Comparison of ENCODE assay signal across 8 mouse cellular contexts in the genomic region with DNA sequence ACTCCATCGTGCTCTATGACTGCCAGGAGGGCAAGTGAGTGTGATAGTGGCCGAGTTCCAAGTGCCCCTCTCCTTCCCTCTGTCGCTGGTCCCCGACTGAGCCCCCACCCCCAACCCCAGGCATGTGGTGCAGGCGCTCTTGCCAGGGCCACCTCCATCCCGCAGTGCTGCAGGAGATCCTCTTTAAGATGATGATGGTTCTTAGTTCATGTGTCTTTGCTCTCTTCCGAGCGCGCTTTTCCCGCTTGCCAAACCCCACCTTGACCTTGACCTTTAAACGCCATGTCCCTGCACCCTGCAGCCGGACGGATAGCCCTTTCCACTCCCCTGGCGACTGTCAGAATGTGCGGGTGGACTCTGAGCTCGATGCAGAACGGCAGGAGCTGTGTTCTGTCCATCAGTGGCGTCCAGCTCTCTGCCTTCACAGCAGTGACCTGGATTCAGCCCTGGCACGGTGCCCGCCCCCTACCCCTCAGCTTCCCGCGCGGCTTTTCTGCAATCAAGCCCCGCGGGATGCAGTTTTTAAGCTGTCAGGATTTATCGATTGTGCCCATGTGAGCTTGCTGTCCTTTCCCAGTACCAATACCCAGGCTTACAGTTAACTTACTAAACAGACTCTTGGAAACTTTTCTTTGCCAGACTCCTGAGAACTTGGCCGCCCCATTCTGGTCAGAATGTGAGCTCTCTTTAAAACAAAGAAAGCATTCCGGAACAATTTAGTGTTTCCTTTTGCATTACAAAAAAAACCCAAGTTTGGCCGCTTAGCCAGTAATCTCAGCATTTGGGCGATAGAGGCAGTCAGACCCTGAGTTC. TPM values are rescaled to one million over a fixed set of nuclear protein-coding genes. Genes with fewer than 3 reads are reported as not detected.
DNase-seq lines count a peak whose midpoint lies in the region; ATAC-seq lines count a peak whose summit lies in the region.

No protein-coding gene starts in this region.

- no peaks in the 10 kb centered on the region for H3K27me3 ChIP-seq in hindbrain, embryonic 16.5 days (replicated peaks; ENCODE audit: control insufficient read depth, insufficient read depth, low read length)

- peaks cover 33% of the 10 kb centered on the region for H3K4me1 ChIP-seq in hindbrain, embryonic 16.5 days (ENCODE audit: control insufficient read depth, insufficient read depth, low read depth, low read length)

- intact Hi-C loops in left cerebral cortex, postnatal 14 days (cut with DNase I): loop anchor here (2.0 to 5.0 kb wide), 2 partner anchors 15 to 41 kb away; no protein-coding TSS in a partner anchor

- peak; percentile 78 to 79 for DNase-seq in adrenal gland, adult 18-20 months (ENCODE audit: low spot score in 2 of 2)
- peak; percentile 68 for DNase-seq in embryo, embryonic 10.5 days (ENCODE audit: low spot score)
- peak; percentile 82 for DNase-seq in gastrocnemius, postnatal 10 days
- DNase-seq in left cerebral cortex, postnatal 14 days (ENCODE audit: low spot score in 2 of 2): peak; percentile 41 to 66
- peak; percentile 52 to 66 for DNase-seq in right cerebral cortex, adult 2 months (ENCODE audit: low spot score in 2 of 2)
- DNase-seq in yolk sac, embryonic 10.5 days (ENCODE audit: low spot score): peak; percentile 74

- ATAC-seq in hindbrain, embryonic 16.5 days: peak; percentile 63
- peak; percentile 29 for ATAC-seq in megakaryocyte, adult 5-6 weeks (ENCODE audit: poor library complexity, severe bottlenecking)

- peak overlapping the region; percentile 98 for H3K27ac ChIP-seq in hindbrain, embryonic 16.5 days (ENCODE audit: low read depth, low read length)

- no peaks in the 10 kb centered on the region for H3K36me3 ChIP-seq in hindbrain, embryonic 16.5 days (ENCODE audit: control insufficient read depth, insufficient read depth, low read length)

- peak overlapping the region; percentile 94 for H3K9ac ChIP-seq in hindbrain, embryonic 16.5 days (ENCODE audit: low read depth, low read length)

- H3K4me2 ChIP-seq in hindbrain, embryonic 16.5 days (ENCODE audit: low read length): peak overlapping the region; percentile 59

- WGBS in hindbrain, embryonic 16.5 days: under 1% methylated on average over 29 of the region's 30 CpGs

- no peaks in the 10 kb centered on the region for H3K9me3 ChIP-seq in hindbrain, embryonic 16.5 days (ENCODE audit: control insufficient read depth, low read length)

- peak overlapping the region; percentile 67 for H3K4me3 ChIP-seq in hindbrain, embryonic 16.5 days (ENCODE audit: low read length)

RNA-seq across cellular contexts. Expression of gene Wdr82, which starts 0.8 kb away (rescaled TPM):
- 10 to 100 TPM; 73.7 to 81.6 TPM for total RNA-seq in adrenal gland, adult 18-20 months (2021)
- 10 to 100 TPM; 31.1 to 38.8 TPM for total RNA-seq in gastrocnemius, postnatal 10 days (2021)
- 26.7 and 30.6 TPM in 2 replicates for polyA plus RNA-seq in hindbrain, embryonic 16.5 days (2015; fragmentation: Nextera tagmentation; extraction: Ambion mirVana)
- 100 to 1,000 TPM; 146 to 149 TPM for total RNA-seq in left cerebral cortex, postnatal 14 days (2021)
- total RNA-seq in megakaryocyte, adult 5-6 weeks (2015): 41.5 and 49.1 TPM in 2 replicates
- total RNA-seq in megakaryocyte, adult 5-6 weeks (2017): 49.8 and 61.9 TPM in 2 replicates

RNA-seq across cellular contexts. Expression of gene Glyctk, which starts 13.6 kb away (rescaled TPM):
- 1 to 10 TPM; 1.9 to 2.7 TPM for total RNA-seq in adrenal gland, adult 18-20 months (2021)
- total RNA-seq in gastrocnemius, postnatal 10 days (2021): under 1 TPM; 0.78 to 0.90 TPM
- polyA plus RNA-seq in hindbrain, embryonic 16.5 days (2015; fragmentation: Nextera tagmentation; extraction: Ambion mirVana): 2.1 TPM in 2 replicates
- total RNA-seq in left cerebral cortex, postnatal 14 days (2021): 1 to 10 TPM; 4.8 to 5.6 TPM
- 0.11 and 0.89 TPM in 2 replicates for total RNA-seq in megakaryocyte, adult 5-6 weeks (2015)
- total RNA-seq in megakaryocyte, adult 5-6 weeks (2017): 0.88 and 1.8 TPM in 2 replicates

RNA-seq across cellular contexts. Expression of gene Ppm1m, which starts 28.0 kb away (rescaled TPM):
- total RNA-seq in adrenal gland, adult 18-20 months (2021): 100 to 1,000 TPM; 105 to 110 TPM
- 10 to 100 TPM in 1 of 2 experiments, 1 to 10 TPM in 1; 8.0 to 10.0 TPM for total RNA-seq in gastrocnemius, postnatal 10 days (2021)
- 20.9 TPM in 2 replicates for polyA plus RNA-seq in hindbrain, embryonic 16.5 days (2015; fragmentation: Nextera tagmentation; extraction: Ambion mirVana)
- total RNA-seq in left cerebral cortex, postnatal 14 days (2021): 10 to 100 TPM; 16.8 to 19.0 TPM
- 42.3 and 52.2 TPM in 2 replicates for total RNA-seq in megakaryocyte, adult 5-6 weeks (2015)
- total RNA-seq in megakaryocyte, adult 5-6 weeks (2017): 46.4 and 49.6 TPM in 2 replicates

RNA-seq across cellular contexts. Expression of gene Twf2, which starts 31.4 kb away (rescaled TPM):
- 10 to 100 TPM; 41.1 to 78.7 TPM for total RNA-seq in adrenal gland, adult 18-20 months (2021)
- 10 to 100 TPM; 57.2 to 70.5 TPM for total RNA-seq in gastrocnemius, postnatal 10 days (2021)
- polyA plus RNA-seq in hindbrain, embryonic 16.5 days (2015; fragmentation: Nextera tagmentation; extraction: Ambion mirVana): 49.9 and 50.3 TPM in 2 replicates
- total RNA-seq in left cerebral cortex, postnatal 14 days (2021): 10 to 100 TPM; 61.6 to 64.0 TPM
- total RNA-seq in megakaryocyte, adult 5-6 weeks (2015): 76.8 and 79.8 TPM in 2 replicates
- 109 and 110 TPM in 2 replicates for total RNA-seq in megakaryocyte, adult 5-6 weeks (2017)

RNA-seq across cellular contexts. Expression of gene Tlr9, which starts 50.8 kb away (rescaled TPM):
- total RNA-seq in adrenal gland, adult 18-20 months (2021): under 1 TPM; 0.63 to 0.83 TPM
- total RNA-seq in gastrocnemius, postnatal 10 days (2021): under 1 TPM; 0.52 to 0.90 TPM
- 0.04 and 0.09 TPM in 2 replicates for polyA plus RNA-seq in hindbrain, embryonic 16.5 days (2015; fragmentation: Nextera tagmentation; extraction: Ambion mirVana)
- 1 to 10 TPM; 1.0 to 1.2 TPM for total RNA-seq in left cerebral cortex, postnatal 14 days (2021)
- total RNA-seq in megakaryocyte, adult 5-6 weeks (2015): 47.5 and 51.3 TPM in 2 replicates
- 7.4 and 10.9 TPM in 2 replicates for total RNA-seq in megakaryocyte, adult 5-6 weeks (2017)

Comparison
In these comparisons a context has a peak if more than half of its experiments do, and no peak if none do; other contexts are left out.
1. Peak in every context shown above with its lines: DNase-seq, ATAC-seq, H3K4me3 ChIP-seq and H3K27ac ChIP-seq.